Mouse (Mus musculus) cerebellum, adult 9-10 months (tissue): ENCODE measurements at regions not wholly inside any gene's neighbourhood (a gene's known extent, or its start where the extent isn't known, plus 50 kb on each side); places are given as distances from the start of the nearest gene placed in this dataset.

ENCODE experiments used
- DNase-seq: peaks from one replicate; pipeline ENCODE4 v3.0.0; 2022

DNA sequence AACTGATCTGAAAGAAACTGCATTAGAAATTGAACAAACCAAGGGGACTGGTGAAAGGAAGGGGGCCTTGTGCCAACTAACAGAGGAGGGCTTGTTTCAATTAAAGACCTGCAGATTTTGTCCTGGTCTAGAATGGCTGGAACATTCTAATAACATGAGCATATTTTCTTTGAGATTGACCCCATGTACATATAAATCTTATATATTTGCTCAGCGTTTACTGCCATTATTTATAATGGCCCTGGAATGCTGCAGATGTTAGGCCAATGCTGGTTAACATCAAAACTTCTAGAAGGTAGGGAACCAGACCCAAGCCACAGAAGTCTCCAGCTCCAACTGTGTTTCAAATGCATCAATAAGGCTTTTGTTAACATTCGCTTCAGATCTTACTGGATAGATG, 326.4 kb downstream of the Tns1 start:
- DNase-seq, result no peak

- no peak for DNase-seq
Measured at GRCm38 (mm10) chr1:73797413-73797812, 326.8 kb downstream of the Tns1 start.

DNA sequence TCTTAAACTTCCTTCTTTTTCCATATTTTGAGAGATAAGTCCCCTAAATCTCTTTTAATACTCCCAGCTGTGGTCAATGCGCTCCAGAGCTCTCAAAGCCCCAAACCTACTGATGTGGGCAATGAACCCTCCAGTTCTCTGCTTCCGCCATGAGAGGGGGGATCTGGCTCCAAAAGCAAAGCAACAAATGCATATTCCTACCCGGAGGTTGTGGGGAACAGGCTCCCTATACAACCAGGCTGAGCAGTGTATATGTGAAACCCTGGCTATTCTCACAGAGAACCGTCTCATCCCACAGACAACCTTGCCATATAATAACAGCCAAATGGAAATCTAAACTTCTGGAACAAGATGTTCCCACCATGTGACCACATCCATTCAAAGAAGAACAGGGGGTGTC, 330.4 kb downstream of the Tns1 start:
- no peak for DNase-seq

- no peak for DNase-seq
Measured at GRCm38 (mm10) chr1:73793256-73793655, 331.0 kb downstream of the Tns1 start.

GRCm38 (mm10) chr1:73792311-73792710, 331.9 kb downstream of the Tns1 start:
- DNase-seq, result no peak

DNA sequence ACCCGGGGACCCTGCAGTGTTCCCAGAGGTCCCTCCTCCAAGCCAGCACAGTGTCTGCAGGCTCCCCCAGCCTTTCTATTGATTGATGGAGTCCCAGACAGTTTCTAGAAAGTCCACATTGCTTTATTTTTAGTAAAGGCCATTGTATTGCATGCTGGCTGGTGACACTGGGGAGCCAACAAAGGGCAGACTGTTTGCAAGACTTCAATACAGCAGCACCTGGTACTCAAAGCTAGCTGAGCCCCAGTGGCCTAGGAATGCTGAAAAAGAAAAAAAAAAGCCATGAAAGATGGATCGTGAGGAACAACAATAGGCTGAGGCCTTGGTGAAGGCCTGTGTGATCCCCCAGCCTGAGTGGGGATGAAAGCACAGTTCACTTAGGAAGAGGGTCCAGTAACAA, 336.6 kb downstream of the Tns1 start:
- DNase-seq, result no peak

DNA sequence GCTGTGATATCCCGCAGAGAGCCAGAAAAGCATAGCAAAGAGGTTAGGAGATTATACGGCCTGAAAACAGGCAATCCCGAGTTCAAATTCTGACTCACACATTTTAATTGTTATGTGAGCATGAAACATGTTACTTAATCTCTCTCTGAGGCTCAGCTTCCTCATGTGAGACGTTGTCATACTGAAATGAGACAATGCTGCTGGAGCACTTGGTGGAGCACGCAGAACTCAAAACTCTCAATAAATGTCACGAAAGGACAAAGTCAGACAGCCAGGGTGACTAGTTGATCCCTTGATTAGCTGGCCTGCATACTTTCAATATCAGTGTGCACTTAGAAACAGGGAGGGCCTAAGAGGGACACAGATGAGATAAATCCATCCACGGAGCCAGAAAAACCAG, 337.0 kb downstream of the Tns1 start:
- DNase-seq, result no peak

- DNase-seq, result no peak
Measured at GRCm38 (mm10) chr1:73783303-73783702, 340.9 kb downstream of the Tns1 start.

- no peak for DNase-seq
Measured at GRCm38 (mm10) chr1:73782871-73783270, 341.4 kb downstream of the Tns1 start.

DNA sequence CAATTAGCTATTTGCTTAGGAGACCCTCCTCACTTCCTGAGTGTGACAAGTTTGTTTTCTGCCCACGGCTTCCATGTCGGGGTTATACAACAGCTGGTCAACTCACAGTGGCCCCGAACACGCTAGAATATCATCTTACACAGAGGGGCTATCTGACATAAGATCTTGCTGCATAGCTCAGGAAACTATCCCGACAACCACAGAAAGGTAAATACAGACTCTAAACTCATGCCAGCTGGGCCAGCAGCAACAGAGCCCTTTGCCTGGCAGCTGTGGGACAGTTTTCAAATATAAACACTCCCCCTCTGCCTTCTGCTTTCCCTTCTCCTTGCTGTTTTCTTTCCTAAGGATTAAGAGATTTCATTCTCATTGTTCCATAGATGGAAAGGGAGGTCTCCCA, 352.5 kb downstream of the Tns1 start:
- no peak for DNase-seq

DNA sequence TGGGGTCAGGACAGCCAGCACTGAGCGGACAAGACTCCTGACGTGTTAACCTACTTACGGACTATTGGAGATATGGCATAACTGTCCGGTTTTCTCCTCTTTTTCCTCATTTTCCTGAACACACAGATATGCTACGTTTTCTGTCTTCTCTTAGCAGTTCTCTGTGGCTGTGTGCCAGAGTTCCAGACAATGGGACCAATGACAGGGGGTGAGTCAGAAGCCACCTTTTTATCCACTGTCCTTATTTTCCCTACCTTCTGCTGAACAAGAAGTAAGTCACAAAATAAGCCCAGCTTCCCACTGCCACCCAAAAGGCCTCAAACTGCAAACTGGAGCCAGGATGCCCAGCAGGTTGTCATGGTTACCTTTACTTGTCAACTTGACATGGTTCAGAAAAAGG, 353.6 kb downstream of the Tns1 start:
- peak; percentile 17 for DNase-seq

DNA sequence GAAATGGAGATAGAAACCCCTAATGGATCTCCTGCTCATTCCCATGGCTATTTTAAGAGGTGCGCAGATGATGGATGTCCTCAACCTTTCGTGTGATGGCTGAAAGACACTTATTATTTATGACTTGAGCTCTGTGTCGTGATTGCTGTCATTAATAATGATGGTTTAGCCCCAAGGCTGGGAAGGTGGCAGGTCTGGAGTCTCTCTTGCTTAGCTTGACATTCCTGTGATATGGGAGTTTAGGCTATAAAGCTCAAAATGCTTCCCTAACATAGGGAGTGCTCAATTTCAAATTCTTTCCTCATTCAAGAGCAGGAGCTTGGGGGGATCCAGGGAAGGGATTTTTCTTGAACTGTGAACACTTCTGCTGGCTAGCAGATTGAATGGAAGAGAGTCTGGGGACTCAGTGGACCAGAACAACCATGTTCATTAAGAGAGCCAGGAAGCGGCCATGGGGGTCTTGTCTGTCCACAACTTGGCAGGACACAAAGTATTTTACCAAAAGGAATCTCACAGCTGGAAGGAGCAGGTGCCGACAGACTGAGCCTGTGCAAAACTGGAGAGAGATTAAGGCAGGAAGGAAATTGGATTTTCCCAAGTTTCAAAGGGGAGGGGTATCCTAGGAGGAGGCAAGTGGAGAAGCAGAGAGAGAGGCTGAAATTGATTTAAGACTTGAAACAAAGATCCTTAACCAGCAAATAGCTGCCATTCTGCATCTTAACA, 359.5 kb downstream of the Tns1 start:
- no peak for DNase-seq

DNA sequence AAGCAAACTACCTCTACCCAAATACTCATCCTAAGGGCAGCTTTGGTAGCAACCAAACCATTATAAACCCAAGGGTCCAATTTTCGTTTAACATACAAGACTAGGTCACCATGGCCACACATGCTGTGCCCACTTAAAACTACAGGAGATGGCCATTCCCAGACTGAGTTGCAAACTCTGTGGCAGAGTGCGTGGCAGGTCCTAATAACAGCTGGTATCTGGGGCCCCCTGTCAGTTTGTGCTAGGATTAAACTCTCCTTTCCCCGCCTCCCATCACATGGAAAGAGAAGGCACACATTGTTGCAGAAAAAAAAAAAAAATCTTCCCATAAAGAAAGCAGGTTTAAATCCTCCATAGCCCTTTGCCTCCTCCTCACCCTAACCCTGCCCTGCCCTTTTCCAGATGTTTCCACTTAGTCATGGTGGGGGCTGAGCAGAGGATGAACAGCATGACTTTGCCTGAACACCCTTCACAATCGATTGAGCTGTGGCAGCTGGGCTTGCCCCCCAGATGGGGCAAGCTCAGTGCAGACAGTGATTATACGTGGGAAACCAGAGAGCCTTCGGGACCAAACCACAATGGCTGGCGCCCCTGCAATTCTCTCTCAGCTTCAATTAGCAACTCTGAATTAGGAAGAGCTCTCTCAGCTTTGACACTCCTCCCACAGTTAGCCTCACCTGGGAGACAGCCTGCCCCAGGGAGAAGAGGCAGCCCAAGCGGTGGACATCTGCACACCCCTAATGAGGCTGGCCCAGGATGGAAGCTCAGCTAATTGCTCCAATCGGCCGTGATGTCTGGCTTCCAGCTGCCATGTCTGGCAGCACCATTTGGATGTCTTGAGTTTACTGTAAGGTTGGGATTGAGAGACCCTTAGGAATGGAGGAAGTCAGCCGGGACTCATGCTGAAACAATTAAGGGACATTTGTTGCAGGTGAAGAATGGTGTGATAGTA, 365.9 kb downstream of the Tns1 start:
- DNase-seq, result peak; percentile 19

GRCm38 (mm10) chr1:73755791-73756190, 368.5 kb downstream of the Tns1 start:
- DNase-seq, result no peak

GRCm38 (mm10) chr1:73754928-73755327, 369.3 kb downstream of the Tns1 start:
- no peak for DNase-seq

DNA sequence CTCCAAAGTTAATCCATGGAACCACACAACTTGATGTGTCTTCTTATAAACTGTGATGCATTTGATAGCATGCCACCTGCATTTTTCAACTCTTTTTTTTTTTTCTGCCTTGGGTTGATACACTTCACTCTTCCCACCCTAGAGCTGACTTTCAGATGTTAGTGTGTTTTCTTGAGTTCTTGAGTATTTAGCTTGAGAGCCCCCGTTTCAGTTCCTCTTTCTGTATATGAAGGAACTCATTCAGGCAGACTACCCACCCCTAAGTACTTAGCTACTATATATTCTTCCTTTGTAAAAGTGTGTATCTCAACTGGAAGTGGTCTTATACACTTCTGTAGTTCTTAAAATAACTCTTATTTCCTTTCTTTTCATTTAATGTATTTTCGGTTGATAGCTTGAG, 371.1 kb downstream of the Tns1 start:
- DNase-seq, result no peak

DNA sequence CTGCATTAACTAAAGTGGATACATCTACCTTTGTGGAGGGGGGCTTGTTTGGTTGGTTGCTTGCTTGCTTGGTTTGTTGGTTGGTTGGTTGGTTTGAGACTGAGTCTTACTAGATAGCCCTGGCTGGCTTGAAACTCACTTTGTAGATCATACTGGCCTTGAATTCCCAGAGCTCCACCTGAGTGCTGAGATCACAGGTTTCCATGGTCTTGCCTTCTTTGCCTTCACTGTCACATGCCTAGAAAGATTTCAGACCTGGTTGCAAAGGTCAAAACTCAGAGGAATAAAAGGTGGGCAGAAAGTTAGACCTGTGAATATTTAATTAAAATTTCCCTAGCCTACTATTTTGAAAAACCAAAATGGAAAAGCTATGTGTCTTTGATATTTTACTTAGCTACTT, 375.5 kb downstream of the Tns1 start:
- no peak for DNase-seq

GRCm38 (mm10) chr1:73744555-73745234, 379.6 kb downstream of the Tns1 start:
- DNase-seq, result no peak

DNA sequence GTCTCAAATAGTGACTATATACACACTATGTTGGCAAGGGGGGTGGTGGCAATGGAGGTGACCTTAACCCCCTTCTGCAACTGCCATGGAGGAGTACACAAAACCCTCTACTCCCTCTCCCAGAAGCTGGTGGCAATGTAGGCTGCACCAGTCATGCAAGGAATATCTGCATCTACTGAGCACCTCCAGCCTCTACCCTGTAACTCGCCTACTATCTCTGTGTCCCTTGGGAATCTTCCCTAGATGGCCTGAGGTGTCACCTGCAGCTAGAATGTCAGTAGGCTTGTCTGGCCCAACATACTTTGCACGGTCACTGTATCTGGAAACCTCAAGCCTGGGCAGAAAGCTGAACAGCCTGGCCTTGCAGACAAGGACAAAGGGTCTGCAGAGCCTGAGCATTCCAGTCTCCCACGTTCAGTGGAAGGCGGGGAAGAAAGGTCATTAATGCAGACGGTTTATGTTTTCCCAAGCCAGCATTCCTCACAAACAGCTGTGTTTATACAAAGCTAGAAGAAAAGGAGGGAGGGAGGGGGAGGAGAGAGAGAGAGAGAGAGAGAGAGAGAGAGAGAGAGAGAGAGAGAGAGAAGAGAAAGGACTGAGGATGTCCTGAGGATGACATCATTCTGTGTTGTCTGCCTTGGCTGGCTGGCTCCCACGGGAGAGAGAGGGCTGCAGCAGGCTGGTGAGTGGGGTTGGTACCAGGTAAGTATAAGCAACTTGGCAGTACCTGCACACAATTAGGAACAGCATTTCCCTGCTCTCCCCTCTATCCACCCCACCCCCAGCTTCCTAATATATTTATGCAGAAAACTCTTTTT, 380.3 kb downstream of the Tns1 start:
- no peak for DNase-seq

GRCm38 (mm10) chr1:73737083-73737482, 387.2 kb downstream of the Tns1 start:
- DNase-seq, result peak; percentile 34

DNA sequence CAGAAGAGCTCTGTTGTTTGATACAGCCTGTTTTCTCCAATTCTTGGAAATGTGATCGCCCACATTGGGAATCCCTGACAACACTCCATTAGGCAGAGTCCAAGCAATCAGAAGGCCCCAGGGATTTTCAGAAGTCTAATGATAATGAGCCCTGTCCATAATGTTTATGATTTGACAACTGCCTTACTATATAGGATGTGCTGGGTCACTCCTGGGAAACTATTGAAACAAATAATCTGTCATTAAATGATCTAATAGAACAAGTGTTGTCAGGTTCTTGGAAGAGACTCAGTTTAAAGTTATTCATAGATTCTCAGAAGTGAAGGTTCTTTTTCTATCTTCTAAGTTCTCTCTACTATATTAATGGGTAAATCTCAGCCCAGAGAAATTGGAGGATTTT, 395.9 kb downstream of the Tns1 start:
- DNase-seq, result no peak

DNA sequence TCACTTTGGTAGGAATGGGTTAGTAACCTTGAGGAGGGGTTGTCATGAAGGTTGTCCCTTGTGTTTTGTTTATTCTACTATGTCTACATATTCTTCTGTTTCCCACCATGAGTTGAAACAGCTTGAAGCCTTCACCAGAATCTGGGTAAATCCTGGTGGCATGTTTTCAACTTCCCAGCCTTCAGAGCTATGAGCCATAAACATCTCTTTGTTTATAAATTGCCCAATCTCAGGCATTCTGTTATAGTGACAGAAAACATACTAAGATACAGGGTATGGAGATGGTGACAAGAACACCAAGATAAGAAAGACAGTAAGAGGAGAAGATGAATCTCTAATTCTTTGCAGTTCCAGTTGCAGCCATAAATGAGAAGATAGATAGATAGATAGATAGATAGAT, 396.5 kb downstream of the Tns1 start:
- no peak for DNase-seq

DNA sequence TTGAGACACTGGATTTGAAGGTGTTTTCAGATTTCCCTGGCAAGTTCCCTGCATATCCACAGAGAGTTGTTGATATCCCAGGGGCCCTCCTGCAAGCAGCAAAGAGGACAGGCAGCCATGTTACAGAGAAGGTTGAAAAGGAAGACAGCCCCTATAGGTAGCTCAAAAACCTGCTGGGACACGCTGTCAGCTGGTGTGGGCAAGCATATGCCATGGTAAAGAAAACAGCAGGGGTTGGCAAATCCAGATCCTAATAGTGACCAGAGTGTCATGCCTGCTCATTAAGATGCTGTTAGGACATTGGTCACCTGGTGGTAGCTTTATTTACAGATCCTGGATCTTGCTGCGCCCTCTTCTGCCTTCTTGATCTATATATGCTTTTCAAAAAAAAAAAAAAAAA, 397.6 kb downstream of the Tns1 start:
- peak; percentile 81 for DNase-seq
